Mouse (Mus musculus) activated CD4-positive, CD25-positive, alpha-beta regulatory T cell, adult 4 months (primary cell): ENCODE data around the gene Wiz. TPM values are rescaled to one million over a fixed set of nuclear protein-coding genes. Genes with fewer than 3 reads are reported as not detected.
A peak's percentile ranks its signal among the peaks of the same experiment; 100 is the strongest.

Source experiments
- ATAC-seq: one replicate; pipeline ENCODE4 v1.8.0; 2017
- polyA plus RNA-seq, 2 experiments: library from polyadenylated mRNA; unstranded; fragments of 100-300 nt; shearing (Covaris generic); gene quantifications; one replicate each; pipeline ENCODE4 v1.2.1; 2017

Gene Wiz
- polyA plus RNA-seq, 2 experiments from 2014 or later, result 11.9 TPM

- peak; percentile 34 for ATAC-seq
Observed at GRCm38 (mm10) chr17:32349037-32349732, 40.1 kb downstream of the Wiz start.

- no peak for ATAC-seq
Observed at GRCm38 (mm10) chr17:32348406-32348805, 40.8 kb downstream of the Wiz start.

GRCm38 (mm10) chr17:32341102-32341501 is 48.1 kb downstream of the Wiz start:
- ATAC-seq, result no peak

GRCm38 (mm10) chr17:32340110-32340509 is 49.1 kb downstream of the Wiz start:
- ATAC-seq, result no peak

- ATAC-seq, result no peak
Observed at GRCm38 (mm10) chr17:32335869-32336268, 53.4 kb downstream of the Wiz start.

GRCm38 (mm10) chr17:32334921-32335320 is 54.3 kb downstream of the Wiz start:
- ATAC-seq, result no peak

- no peak for ATAC-seq
Observed at GRCm38 (mm10) chr17:32333675-32334303, 55.5 kb downstream of the Wiz start.

GRCm38 (mm10) chr17:32327501-32327900 is 61.7 kb downstream of the Wiz start:
- ATAC-seq, result no peak

GRCm38 (mm10) chr17:32322809-32323208 is 66.4 kb downstream of the Wiz start:
- ATAC-seq, result no peak

GRCm38 (mm10) chr17:32321836-32322235 is 67.4 kb downstream of the Wiz start:
- no peak for ATAC-seq

GRCm38 (mm10) chr17:32321390-32321734 is 67.9 kb downstream of the Wiz start:
- peak; percentile 44 for ATAC-seq

GRCm38 (mm10) chr17:32320597-32321389 is 68.4 kb downstream of the Wiz start, which contains the start of gene Akap8:
Akap8 (minus strand) TSS chr17:32321238.
- peak; percentile 97 for ATAC-seq

- no peak for ATAC-seq
Observed at GRCm38 (mm10) chr17:32319950-32320349, 69.3 kb downstream of the Wiz start.

- ATAC-seq, result no peak
Observed at GRCm38 (mm10) chr17:32317708-32318107, 71.5 kb downstream of the Wiz start.

GRCm38 (mm10) chr17:32317032-32317431 is 72.2 kb downstream of the Wiz start:
- no peak for ATAC-seq

- ATAC-seq, result no peak
Observed at GRCm38 (mm10) chr17:32315560-32315959, 73.7 kb downstream of the Wiz start.

GRCm38 (mm10) chr17:32313892-32314291 is 75.3 kb downstream of the Wiz start:
- no peak for ATAC-seq

- ATAC-seq, result no peak
Observed at GRCm38 (mm10) chr17:32312801-32313200, 76.4 kb downstream of the Wiz start.

GRCm38 (mm10) chr17:32307963-32308362 is 81.3 kb downstream of the Wiz start:
- ATAC-seq, result no peak
